Mouse (Mus musculus) induced T-regulatory cell, adult 2 months (primary cell): Measurements from ENCODE around the gene Mettl5.
"Not testable (repeated sequence)": the region's sequence is repeated elsewhere in the genome, so short reads cannot be mapped to it uniquely, and the experiment has no call there.

Experiments used
- DNase-seq: peaks from one replicate; pipeline ENCODE4 v3.0.0-alpha.2; 2012; ENCODE audit warnings: low read depth

Gene Mettl5

DNA sequence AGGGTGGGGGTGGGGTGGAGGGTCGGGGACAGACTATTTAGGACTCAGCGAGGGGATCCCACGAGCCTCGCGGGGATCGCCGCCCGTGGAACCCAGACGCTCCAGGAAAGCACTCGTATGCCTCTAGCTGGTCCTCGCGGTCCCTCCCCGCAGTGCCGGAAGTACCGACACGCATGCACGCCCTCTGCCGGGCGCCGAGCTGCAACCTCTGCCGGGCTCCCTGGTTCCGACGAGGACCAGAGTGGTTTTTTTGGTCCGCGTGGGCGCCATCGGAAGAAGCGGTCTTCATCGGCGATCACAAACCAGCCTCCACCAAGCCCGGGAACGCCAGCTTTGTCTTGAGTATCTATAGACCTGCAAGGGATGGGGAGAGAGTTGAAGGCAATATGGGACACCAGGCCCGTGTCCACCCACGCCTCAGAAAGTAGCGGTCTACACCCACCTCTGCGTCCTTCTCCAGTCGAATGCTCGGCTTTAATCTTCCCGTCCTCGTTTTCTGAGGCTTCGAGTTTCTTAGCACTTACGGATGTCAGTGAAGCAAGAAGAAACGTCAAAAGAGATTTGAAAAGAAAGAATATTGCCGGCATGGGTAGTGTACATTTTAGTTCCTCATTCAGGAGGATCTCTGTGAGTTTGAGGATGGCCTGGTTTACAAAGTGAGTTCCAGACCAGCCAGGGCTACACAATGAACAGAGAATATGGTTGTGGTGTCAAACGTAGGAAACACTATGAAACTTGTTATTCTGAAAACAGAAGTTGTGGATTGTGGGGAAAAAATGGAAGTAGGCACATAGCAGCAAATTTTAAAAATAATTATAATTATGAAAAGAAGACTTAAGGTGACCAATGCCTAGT lies at the start of gene Mettl5:
Gene Mettl5, minus strand, starts transcription at position 165 of the 855 bp plus-strand sequence.
- peak; percentile 94 for DNase-seq

DNA sequence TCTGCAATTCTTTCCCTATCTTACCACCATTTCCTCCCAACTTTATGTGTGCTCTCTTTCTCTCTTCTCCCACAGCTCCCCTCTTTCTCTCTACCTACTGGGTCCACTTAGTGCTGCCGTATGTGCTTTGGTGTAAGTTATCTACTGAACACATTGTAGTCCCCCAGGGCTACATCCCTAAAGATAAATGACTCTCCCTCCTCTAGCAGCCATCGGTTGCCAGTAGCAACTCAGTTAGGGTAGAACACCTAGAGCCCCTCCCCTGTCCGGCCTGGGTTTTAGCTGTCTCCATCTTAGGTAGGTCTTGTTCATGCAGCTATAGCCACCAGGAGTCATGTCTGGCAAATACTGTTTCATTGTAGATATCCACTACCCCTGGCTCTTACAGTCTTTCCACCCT lies 39.5 kb upstream of the Mettl5 start:
- no peak for DNase-seq

DNA sequence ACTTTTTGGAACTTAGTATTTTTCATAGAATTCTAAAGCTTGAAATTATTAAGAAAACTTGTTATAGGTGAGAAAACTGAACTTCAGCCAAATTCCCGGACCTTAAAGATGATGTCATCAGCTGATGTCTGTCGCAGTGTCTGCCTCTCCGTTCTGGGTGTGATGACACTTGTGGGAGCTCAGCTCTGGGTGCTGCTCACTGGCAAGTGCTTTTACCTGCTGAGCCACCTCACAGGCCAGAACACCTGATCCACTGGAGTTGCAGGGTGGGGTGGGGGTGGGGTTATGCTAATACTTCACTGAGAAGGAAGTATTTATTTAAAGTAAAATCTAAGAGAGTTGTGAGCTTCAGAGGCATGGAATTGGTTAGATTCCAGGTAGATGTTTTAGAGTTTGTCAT lies 31.9 kb upstream of the Mettl5 start:
- DNase-seq = no peak

DNA sequence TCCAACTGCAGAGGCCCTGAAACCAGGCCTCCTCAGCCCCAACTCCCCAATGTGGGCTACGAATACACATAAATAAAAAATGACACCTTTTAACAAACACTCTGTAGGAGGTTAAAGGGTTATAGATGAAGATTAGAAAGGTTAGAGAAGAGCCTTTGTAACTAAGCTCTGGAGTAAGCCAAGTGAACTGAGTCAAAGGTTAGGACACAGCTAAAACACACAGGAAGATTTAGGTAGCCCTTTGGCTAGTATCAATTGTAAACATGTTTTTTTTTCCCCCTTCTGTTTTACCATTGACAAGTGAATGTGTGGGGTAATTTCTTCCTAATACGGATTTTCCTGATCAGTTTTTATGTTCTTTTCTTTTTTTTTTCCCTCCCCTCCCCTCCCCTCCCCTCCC lies 27.4 kb upstream of the Mettl5 start:
- no peak for DNase-seq

DNA sequence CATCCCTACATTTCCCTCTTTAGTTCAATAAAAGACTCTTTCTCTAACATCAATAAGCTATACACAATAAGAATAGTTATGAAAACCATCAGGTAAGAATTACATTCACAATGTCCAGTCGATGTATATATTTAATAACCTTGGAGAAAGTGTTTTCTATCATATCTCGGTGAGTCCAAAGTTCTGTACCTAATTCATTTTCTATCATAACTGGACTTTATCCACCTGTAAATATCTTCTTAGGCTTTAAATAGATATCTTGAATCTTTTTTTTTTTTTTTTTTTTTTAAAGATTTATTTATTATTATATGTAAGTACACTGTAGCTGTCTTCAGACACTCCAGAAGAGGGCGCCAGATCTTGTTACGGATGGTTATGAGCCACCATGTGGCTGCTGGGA lies 22.0 kb upstream of the Mettl5 start:
- DNase-seq = not testable (repeated sequence)

DNA sequence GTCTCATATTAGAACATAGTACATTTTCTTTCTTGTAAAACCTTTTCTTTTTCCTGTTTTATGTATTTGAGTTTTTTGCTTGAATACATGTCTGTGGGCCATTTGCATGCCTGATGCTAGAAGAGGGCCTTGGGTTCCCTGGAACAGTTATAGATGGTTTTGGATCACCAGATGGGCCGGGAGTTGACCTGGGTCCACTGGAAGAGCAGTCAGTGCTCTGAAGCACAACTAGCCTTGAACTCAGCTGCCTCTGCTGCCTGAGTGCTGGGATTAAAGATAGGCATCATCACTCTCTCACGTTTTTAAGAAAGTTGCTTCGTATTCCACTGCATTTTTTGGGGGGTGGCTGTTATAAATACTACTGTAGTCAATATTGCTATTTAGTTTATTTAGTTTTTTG lies 18.1 kb upstream of the Mettl5 start:
- DNase-seq = no peak

DNA sequence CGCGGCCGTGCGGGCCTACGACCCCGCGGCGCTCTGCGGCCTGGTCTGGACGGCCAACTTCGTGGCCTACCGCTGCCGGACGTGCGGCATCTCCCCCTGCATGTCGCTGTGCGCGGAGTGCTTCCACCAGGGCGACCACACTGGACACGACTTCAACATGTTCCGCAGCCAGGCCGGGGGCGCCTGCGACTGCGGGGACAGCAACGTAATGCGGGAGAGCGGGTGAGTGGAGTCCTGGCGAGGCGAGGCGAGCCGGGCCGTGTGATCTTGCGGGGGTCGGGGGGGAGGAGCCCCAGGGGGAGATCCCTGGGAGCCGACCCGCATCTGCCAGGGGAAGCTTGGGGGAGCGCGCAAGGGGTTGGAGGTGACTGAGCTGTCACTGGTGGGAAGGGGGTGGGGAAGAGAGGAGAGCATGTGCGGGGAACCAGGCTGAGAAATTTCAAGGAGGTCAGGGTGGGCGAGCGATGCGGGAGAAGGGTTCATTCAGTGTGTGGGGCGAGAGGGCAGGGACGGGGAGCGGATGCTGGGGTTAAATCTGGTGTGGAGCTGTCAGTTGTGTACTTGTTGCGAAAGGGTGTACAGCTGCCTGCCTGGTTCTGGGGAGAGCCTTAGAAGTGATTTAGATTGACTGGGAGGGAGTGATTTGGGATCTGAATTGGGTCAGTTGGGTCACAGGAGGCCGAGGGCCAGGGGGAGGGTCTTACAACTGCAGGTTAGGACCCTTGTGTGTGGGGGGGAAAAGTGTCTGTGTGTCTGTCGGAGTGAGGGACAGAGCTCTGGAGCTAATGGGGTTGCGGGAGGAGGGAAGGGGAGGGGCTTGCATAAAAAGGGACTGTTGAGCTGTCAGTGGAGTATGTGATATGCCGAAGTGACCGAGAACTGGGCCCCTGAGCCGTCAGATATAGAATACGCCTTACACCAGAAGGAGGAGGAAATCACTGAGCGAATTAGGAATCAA lies 12.5 kb upstream of the Mettl5 start:
- peak; percentile 80 for DNase-seq

DNA sequence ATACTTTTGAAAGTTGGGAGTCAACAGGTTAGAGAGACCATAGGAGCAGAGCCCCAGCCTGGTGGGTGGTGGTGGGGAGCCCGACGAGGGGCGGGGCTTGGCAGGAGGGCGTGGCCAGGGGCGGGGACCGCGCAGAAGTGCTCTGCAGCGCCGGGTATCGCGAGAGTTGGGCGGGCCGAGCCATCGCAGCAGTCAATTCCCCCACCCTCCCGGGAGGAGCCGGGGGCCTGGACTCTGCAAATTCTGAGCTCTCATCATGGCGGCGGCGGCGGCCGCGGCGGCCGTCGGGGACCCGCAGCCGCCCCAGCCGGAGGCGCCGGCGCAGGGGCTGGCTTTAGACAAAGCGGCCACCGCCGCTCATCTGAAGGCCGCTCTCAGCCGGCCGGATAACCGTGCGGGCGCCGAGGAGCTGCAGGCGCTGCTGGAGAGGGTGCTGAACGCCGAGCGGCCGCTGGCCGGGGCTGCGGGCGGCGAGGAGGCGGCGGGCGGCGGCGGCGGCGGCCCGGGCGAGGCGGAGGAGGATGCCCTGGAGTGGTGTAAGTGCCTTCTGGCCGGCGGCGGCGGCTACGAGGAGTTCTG lies 11.7 kb upstream of the Mettl5 start, which contains the start of gene Ubr3:
Gene Ubr3, plus strand, starts transcription at position 208 of the 579 bp plus-strand sequence.
- peak; percentile 96 for DNase-seq

DNA sequence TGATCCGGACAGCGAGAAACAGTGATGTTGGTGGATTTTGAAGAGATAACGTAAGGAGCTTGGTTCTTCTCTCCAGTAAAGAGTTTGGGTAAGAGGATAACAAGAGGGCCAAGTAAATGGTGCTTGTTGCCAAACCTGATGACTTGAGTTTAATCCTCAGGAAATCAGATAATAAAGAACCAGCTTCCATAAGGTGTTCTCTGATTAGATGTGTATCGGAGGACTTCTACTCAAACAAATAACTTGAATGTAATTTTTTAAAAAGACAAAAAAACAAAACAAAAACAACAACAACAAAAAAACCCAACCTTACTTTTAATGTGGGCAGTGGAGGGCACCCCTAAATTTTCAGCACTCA lies 10.8 kb upstream of the Mettl5 start:
- peak; percentile 29 for DNase-seq

DNA sequence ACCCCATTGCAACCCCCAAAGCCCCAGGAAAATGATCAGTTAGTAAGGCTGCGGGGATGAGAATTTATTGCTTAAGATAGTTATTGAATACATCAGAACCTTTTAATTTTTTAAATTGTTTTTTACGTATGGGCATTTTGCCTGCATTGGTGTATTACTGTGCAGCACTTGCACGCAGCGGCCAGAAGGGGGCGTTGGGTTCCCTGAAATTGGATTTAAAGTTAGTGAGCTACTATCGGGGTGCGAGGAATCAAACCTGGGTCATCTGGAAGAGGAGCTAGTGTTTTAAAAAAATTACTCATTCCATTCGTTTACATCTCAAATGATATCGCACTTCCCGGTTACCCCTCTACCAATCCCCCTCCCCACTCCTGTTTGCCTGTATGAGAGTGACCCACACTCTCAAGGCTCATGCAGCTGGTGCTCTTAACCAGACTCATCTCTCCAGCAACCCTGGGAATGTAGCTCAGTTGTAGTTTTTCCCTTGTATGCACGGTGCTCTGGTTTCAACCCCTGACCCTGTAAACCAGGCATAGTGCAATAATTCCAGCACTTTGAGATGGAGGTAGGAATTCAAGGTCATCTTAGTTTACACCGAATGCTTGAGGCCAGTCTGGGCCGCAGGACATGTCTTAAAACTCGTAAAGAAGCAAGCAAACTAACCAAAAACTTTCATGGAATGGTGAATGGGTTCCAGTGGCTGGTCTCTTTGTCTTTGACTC lies 10.2 kb upstream of the Mettl5 start:
- peak; percentile 68 for DNase-seq

DNA sequence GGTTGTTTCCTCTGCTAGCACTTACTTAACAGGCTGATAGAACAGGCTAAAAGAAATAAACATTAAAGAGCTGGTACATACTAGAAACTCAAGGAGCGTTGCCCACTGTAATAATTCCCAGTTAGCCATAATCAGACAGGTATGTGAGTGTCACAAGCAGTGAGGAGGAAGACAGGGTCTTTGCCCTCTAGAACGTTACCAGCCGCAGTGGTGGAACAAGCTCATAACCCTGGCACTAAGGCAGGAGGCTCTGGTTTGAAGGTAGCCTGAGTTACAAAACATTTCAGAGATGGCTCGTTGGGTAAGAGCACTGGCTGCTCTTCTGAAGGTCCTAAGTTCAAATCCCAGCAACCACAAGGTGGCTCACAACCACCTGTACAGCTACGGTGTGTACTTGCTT lies 8.5 kb upstream of the Mettl5 start:
- no peak for DNase-seq

DNA sequence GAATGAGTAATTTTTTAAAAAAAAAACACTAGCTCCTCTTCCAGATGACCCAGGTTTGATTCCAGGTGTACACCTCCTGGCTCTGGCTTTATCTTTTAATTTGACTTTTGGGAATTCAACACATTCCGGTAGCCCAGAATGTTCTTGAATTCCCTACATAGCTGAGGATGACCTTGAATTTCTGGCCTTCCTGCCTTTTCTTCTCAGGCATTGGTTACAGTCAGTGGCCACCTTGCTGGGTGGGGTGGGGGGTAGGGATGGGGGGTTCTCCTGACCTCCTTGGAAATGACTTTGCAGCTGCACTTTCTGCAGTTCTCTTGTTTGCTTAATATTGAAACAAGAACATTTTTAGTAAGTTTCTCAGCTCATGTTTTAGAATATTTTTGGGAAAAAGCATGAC lies 7.7 kb upstream of the Mettl5 start:
- DNase-seq = no peak

DNA sequence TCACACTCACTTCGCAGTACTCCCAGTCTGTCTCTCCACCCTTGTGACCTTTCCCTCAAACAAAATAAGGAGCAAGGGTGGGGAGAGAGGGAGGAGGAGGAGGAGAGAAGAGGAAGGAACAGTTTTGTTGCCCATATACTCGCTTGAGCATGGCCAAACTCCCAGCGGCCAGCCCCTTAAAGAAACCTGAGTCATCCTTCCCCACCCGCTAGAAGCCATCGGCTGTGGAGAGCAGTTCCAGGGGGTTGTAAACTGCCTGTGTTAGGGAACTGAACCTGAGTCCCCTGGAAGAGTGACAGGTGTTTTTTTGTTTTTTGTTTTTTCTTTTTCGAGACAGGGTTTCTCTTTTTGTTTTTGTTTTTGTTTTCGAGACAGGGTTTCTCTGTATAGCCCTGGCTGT lies 5.4 kb upstream of the Mettl5 start:
- no peak for DNase-seq

DNA sequence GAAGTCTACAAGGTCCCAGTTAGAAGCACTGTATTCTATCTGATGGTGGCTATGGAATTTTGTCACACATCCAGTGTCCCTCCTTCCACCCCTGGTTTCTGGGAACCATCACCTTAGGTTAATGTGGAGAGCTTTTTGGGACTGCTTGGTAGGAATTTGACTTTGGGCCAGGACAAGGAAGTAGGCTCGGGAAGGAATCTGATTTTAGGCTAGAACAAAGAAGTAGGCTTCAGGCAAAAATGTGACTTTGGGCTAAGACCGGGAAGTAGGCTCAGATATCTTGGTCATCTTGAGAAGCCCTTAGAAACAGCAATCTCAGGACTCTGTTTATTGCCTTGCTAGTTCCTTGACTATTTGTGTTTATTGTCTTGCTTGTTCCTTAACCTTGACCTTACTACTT lies 3.5 kb upstream of the Mettl5 start:
- no peak for DNase-seq

DNA sequence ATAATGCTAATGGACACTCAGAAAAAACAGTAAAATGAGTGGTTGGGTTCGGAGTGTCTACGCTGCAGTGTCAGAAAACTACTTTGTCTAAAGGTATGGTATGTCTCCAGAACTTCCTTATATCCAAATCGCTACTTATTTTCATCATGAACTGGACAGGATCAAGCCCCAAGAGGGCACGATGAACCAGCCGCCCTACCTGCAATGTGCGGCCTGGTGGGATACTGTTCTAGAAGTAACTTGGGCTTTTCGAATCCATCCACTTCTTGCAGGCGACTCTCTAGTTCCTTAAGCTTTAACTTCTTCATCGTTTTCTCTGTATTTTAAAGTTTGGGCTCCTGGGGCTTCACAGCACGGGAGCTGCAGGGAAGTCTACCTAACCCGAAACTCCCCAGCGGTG lies 365 bp downstream of the Mettl5 start:
- no peak for DNase-seq

DNA sequence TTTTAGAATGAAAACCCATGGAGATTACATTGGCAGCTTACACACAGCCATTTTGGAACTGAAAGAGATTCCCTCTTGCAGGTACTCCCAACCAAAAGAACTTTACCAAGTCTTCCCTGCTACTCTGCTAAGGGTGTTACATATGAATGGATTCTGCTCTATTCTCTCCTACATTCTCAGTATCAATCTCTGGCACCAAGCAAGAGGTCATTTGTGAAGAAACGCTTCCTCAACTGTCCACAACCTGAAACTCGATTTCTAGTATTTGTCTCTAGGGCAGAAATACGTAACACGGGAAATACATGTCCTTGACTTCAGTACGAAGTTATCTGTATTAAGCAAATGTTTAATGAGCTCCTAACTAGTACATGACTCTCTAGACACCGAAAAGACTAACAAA lies 834 bp downstream of the Mettl5 start:
- DNase-seq = peak; percentile 50

DNA sequence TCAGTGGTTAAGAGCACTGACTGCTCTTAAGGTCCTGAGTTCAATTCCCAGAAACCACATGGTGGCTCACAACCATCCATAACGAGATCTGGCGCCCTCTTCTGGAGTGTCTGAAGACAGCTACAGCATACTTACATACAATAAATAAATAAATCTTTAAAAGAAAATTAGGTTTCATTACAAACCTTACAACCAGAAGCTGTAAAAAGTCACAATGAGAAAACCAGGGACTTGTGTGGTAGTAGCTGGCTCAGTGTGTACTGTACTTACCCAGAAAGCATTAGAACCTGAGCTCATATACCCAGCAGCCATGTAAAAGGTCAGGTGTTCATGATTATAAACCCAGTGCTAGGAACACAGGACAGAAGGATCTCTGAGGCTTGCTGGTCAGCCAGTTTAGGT lies 1.4 kb downstream of the Mettl5 start:
- peak; percentile 40 for DNase-seq

DNA sequence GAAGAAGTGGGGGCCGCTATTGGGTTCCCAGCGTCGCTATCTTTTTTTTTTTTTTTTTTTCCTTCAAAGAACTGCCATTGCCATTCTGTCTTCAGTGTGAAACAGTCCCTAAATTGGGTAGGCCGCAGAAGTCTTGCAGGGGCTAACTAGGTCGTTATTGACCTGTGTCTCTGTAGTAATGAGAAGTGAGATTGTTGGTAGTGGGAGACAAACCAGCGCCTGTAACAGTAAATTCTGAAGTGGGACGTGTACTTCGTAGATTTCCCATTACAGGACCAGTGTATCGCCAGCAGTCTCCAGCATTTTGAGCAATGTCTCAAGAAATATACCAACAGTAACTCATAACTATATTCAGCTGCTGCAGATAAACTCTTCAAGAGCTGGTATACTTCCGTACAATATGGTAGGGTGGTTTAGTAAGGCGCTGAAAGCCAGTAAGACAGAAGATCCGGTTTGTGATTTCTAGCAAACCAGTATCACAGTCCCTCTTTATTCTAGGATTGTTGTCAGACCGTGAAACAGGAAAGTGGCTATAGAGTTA lies 23.2 kb downstream of the Mettl5 start:
- DNase-seq = peak; percentile 66

DNA sequence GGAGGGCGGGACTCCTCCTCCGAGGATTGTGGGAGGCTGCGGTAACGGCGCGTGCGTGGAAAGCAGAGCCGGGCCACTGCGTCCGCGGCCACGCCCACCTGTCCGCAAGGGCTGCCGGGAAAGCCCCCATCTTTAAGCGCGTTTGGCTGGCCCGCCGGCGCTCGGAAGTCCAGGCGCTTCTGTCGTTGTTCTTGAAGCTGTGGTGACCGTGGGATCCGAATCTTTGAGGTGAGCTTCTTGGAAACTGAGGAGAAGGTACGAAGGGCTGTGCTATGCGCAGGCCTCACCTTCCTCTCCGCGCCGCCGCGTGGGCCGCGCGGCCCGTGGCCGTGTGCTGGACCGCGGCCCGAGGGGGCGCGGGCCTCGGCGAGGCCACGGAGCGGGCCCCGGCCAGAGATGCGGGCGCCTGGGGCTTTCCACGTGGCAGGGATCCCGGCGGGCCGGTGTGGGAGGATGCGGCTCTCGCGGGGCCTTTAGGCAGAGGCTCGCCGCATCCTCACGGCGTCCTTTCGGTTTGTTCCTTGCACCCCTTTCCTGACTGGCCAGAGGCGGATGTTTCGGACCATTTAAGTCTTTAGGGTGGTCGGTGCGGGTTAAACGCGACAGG lies 23.8 kb downstream of the Mettl5 start, which contains the start of gene Ssb:
Gene Ssb, plus strand, starts transcription at position 78 of the 607 bp plus-strand sequence.
- peak; percentile 96 for DNase-seq

DNA sequence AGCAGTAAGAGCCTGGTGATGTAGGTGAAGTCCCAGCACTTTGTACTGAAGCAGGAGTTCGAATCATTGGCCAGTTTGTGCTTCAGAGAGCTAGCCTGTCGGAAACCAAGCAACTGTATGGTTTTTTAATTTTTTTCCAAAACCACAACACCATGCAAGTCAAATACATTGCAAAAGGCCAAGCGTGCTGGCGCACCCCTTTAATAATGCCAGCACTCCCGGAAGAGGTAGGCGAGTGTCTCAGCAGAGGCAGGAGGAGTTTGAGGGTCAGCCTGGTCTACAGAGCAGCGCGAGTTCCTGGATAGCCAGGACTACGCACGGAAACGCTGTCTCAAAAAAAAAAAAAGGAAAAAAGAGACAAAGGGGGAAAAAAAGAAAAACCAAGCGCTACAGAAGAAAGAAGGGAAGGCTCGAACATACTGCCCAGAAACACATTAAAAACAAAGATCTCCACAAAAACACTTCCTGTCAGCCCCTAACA lies 24.4 kb downstream of the Mettl5 start:
- DNase-seq = no peak

DNA sequence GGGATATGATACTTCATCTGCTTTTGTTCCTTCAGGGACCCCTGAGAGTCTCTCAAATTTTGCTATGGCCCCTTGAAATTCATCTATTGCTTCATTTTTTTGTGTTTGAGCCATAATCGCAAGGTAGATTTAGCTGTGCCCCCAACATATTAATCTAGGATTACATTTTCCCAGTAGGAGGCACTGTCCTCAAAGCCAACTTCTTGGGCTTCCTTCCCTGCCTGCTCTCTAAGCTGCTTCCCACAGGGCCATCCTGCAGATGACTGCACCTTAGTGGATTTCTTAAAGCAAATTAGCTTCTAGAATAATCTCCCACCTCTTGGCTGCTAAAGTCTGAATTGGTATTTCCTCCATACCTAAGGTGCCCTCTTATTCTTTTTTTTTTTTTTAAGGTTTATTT lies 27.5 kb downstream of the Mettl5 start:
- DNase-seq = peak; percentile 41
